Mouse (Mus musculus) c-Kit-positive CD71-positive TER-119-negative erythroid progenitor cells, embryonic 14.5 days (primary cell): ENCODE measurements around the gene Mapre3.

Experiments used
- DNase-seq: peaks from one replicate; pipeline ENCODE4 v3.0.0-alpha.2; 2013; ENCODE audit warnings: low read depth

Gene Mapre3

DNA sequence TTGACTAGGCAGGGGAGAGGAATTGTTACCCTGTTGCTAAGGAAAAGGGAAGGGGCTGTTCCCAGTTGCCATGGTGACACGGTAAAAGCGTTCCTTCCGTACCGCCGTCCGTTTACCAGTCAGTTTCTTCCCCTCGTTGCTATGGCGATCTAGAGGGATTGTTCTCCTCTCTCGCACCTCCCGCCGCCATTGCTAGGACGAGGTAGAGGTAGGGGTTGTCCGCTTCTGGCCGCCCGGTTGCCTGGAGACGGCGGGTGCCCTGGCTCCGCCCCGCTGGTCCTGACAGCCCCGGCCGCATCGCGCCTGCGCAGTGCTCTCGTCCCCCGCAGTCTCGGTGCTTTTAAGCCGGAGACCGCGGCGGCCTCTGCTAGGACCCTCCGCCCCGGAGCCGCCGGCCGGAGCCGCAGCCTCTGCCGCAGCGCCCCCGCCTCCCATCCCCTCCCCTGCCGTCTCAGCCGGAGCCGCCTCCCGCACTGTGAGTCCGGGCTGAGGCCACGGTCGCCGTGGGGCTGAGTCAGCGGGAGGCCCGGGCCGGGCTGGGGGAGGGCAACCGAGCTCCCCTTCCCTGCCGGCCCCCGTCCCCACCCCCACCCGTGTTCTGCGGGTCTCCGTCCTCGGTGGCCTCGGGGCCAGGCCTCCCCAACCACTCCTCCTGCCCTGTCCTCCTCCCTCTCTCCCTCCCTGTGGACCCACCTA is at the start of gene Mapre3:
Mapre3 (plus strand) TSS at position 218 of the 696 bp plus-strand sequence.
- no peak for DNase-seq

DNA sequence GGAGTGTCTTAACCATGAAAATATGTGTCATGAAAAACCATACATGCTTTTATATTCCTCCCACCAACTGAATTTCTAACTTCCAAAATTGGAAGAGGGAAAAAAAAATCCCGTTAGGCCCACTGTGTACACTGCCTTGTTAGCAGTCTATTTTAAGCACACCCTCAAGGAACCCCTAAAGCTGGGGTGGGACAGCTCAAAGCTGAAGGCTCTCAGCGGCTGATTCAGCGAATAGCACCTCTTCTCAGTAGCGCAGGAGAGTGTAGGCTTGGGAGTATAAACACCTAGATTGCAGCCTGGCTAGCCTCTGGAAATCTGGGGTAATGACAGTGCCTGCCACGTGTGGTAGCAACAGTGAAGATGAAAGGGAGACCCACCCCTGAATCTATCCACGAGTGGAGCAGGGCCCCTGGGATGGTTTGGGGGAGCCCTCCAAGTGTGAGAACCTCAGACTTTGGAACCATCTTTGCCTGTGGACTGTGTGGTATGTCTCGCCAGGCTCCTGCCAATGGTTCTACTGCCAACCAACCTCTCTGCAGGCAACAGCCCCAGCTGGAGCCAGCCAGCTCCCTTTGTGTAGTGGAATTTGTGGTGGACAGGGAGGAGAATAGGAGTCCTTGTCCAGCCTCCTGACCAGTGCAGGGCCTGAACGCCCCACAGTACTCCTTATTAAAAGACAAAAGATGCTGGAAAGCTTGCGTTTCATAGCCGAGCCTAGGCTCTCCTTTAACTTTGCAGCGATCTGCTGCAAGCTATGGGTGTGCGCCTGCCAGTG is 48.7 kb upstream of the Mapre3 start:
- DNase-seq = no peak

DNA sequence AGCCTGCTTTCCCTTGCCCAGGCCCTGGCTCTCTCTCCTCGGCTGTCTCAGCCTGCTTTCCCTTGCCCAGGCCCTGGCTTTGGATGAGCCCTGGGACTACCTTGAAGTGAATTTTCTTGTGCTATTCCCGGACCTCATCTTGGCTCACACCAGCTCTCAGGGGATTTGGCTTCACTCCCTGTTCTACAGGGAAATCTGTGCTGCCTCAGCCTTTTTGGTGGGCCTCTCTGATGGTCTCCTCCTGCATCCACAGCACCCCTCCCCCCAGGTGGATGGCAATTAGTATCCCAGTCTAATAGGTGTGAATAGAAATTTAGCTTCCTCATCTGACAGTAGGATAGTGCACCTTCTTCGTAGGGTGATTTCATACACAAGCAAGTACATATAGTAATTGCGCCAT is 46.4 kb upstream of the Mapre3 start:
- DNase-seq = no peak

DNA sequence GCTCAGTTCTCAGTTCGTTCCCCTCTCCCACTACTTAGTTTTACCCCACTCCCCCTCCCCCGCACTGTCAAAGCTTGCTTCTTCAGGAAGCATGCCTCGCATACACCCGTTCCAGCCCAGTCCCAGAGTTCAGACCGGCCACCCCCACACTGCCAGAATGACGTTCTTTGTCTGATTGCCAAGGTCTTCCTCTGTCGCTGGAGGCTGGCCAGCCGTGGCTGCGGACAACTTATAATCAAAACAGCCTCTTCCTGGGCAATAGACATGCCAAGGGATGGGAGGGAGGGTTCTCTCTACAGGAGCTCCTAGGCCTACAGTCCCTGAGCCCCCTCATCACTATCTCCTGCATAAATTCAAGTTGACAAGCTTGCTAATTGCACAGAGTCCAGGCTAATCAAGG is 45.8 kb upstream of the Mapre3 start:
- DNase-seq = no peak

DNA sequence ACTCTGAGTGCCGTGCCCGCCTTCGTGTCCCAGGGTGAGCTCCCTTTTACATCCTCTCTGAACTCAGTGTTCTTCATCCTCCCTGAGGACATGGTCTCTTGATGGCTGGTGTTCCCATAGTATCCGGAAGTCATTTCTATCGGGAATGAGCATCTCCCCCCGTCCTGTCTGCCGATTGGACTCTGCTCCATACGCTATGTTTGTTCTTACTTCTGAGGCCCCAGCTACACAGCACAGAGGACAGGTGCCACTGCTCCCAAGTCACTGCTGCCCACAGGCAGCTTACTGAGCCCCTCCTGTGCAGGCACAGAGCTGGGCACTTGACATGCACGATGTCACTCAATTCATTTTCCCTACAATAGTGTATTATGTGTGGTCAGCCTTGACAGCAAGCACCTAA is 45.4 kb upstream of the Mapre3 start:
- DNase-seq = no peak

DNA sequence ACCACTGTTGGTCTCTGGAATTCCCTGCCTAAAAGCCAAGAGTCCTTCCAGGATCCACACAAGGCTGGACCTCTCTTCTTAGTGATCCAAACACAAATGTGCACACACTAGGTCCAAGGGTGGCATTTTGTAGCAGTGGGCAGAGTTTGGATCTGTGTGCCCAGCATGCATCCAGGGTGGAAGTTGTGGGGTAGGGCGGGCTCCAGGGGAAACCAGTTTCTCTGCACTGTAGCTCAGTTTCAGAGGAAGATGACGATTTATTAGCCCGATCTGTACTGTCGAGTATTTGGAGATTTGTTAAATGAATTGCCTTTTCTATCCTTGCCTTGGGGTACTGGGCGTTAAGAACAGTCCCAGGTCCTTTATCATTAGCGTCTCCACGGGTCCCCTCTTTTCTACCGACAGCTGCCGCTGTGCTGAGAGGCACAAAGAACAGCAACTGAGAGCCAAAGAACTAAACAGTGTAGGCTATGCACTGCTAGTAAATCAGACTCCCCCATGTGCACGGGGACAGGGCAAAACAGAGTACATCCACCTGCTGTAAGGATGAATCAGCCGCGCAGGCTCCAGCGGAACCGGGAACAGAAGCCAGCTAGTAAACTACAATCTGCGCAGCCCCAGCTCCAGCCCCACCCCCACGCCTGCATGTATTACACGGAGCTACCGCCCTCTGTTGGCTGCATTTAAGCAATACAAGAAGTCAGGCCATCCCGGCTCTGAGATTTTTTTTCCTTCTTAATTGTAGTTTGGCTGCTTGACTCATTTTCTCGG is 39.7 kb upstream of the Mapre3 start:
- no peak for DNase-seq

DNA sequence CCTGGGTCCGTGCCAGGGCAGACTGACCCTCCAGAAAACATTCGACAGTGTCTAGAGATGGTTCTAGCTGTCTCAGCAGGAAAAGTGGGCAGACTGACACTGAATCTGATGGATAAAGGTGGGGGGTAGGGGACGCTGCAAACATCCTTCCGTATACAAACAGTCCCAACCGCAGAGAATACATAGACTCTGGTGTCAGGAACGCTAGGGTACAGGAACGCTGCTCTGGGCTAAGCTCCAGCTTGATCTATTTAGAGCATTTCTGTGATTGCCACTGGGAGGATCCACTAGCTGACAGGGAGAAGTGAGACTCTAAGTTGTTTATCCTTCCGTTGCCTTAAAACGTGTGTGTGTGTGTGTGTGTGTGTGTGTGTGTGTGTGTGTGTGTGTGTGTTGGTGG is 33.7 kb upstream of the Mapre3 start:
- no peak for DNase-seq

DNA sequence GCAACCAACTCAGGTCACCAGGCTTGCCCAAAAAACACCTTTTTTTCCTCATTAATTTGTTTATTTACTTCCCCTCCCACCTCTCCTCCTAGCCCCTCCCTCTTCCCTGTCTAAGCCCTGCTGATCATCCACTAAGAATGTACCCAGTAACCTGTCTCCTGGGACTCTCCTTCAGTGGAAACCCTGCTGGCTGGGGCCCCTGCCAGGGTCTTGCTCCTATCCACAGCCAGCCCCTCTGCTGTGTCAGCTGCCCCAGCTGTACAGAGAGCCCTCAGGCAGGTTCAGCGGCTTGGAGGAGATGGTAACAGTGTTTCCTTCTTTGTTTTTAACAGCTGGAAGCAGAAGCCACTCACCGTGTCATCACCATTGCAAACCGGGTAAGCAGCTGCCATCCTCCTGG is 33.3 kb upstream of the Mapre3 start:
- DNase-seq = no peak

DNA sequence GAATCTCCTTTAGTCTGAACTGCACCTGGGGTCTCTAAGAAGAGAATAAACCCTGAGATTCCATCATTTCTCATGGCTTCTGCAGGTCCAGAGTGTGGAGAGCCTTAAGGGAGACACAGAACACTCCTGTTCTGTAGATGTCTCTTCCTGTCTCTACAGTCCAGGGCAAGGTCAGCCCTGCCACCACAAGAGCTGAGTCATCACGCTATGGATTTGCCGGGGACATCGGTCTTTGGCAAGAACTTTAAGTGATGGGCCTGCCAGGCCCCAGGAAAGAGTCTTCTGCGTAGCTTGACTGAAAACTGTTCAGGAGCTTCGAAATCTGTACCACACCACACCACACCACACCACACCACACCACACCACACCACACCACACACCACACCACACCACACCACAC is 27.1 kb upstream of the Mapre3 start:
- no peak for DNase-seq

DNA sequence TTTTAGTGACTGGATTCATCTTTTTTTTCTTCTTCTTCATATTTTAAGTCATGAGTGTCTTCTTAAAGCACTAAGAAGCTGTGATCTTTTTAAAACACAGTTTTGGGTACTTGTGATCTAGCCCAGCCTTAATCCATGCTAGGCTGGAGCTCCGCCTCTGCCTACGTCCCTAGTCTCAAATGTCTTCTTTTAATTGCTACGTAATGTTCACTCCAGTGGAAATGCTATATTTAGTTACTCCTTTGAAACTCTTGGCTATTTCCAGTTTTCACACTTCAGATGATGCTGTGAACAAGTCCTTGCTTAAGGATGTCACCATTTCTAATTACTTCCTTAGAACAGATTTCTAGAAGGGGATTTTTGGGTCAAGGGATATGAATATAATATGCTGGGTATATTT is 24.4 kb upstream of the Mapre3 start:
- no peak for DNase-seq

DNA sequence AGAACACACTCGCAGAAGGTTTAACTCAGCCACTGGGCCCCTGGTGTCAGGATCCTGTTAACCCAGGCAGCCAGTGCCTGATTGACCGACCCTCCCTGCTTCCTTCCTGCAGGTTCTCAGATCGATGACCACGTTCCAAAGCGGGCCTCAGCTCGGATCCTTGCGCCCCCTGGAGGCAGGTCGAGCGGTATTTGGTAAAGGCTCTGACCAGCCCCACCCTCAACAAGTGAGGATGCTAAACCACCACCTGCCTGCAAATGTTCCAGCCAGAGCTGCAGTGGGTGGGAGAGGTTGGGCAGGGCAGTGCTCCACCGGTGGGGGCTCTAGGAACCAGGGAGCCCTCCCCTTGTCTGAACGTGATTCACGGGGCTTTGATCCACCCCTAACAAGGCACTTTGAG is 18.3 kb upstream of the Mapre3 start:
- peak; percentile 54 for DNase-seq

DNA sequence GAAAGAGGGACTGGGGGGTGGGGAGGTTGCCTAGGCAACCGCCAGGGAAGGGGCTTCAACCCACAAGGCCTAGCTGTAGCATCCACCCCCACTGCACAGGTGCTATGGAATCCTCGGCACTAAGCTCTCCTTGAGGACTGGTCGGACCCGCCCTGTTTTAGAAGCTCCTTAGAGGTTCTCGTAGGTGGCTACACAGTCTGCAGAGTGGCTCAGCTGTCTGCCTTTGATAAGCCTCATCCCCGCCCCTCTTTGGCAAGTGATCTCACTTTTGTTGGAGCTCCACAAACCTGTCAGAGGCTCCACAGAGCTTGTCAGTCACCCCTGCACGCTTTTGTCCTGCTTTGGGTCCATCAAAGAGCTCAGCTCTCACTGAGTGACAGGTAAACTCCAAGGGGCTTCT is 17.0 kb upstream of the Mapre3 start:
- peak; percentile 66 for DNase-seq

DNA sequence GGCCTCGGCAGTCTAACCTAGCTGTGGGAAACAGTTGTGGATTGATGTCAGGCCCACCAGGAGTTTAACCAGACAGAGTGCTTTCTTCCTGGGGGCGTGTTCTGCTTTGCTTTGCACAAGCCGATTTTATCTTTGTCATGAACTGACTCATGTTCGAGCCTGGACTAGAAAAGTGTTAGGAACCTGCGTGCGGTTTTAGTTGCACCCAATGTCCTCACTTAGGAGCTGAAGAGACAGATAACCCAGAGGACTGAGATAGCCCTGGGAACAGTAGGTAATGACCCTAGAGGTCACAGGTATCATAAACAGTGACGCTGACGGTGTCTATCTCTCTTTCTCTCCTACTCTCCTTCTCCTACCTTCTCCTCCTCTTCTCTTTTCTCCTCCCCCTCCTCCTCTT is 16.5 kb upstream of the Mapre3 start:
- DNase-seq = no peak

DNA sequence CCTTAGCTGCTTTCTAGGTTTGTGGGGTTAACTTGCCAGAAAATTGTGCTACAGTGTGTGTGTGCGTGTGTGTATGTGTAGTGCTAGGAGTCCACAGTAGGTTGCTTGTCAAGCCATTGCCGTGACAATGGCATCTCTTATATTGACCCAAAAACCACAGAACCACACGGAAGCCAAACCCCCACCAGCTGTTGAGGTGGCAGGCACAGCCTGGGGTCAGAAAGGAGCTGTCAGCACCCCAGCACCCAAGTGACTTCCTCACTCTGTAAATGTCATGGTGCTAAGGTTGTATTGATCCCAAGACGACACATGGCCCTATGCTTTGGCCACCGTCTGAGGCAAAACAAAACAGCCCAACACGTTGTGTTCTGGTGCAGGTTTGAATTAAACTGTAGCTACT is 15.5 kb upstream of the Mapre3 start:
- DNase-seq = no peak

DNA sequence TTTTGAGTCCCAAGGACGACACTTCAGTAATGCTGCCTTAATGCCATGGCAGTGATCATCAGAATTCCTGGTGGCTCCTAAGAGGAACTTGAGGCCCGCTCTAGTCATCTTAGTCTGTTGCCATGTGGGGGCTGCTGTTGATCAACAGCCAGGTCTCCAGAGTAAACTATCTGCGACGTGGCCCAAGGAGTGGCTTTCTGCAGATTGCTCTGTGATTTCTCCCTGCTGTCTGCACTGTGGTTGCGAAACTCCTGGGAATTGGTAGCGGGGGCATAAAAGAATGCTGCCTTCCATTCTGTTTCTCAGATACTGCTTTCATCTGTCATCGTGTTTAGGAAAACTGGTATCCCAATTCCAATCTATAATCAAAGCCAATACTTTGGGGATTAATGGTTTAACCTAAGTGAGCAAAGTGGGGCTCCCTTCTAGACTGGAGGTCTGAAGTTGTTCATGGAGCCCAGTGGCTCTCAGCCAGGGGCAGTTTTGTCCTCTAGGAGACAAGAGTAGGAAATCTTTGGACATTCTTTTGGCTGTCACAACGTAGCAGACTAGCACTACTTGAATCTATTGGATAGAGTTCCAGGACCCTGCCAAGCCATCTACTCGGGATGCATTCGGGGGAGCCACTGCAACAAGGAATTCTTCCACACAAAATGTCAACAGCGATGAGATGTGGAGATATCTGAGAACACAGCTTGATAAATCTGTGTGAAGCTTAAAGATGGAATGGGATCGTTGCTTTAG is 11.5 kb upstream of the Mapre3 start:
- no peak for DNase-seq

DNA sequence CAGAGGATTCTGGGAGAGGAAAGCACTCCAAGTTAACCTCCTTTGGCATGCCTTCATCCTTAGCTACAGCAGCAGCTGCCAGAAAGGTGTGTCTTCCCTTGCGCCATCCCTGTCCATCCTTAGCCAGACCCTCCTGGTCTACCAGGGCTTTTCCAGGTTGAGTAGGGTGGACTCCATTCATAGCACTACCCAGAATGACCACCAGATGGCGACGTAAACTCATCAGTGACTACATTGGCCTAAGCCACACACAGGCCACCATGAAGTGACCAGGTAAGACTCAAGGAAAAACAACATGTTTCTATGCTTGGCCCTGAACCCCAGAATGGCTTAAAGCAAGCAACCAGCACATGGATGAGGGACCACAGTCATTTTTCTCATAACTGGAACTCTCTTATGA is 8.3 kb upstream of the Mapre3 start:
- peak; percentile 75 for DNase-seq

DNA sequence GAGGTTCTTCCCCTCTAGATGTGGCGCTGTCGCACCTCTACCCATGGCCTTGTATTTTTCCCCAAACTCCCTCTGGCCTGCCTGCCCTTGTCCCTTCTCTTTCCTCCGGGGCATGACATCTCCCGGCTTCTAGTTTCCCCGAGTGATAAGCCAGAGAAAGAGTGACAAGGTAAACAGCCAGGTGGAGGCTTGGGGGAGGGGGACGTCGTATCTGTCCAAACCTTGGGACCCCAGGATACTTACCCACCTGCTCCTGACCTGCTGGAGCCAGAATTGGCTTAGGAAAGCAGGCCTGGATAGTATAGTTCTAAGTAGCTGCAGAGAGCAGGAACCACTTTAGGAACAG is 652 bp downstream of the Mapre3 start:
- no peak for DNase-seq

DNA sequence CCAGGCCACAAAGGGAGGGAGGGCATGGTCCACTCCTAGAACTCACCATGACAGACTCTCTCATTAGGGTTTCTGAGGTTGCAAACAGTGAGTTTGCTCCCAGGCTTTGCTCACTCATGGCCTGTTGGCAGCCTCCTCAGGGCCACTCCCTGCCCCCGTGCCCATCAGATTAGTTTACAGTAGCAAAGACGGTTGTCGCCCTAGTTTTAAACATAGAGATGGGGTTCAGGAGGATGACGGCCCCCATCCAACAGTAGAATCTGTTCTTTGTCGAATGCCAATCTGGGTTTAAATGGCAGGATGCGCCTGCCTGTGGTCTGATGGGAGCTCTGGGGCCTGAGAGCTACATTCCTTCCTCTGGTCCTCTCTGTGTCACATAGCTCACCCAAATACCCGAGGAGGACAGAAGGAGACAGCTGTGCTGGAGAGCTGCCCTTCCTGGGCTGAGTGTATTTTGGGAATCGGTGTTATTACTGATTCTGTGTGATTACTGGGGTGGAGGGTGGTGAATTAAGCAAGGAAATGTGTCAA is 1.9 kb downstream of the Mapre3 start:
- no peak for DNase-seq

DNA sequence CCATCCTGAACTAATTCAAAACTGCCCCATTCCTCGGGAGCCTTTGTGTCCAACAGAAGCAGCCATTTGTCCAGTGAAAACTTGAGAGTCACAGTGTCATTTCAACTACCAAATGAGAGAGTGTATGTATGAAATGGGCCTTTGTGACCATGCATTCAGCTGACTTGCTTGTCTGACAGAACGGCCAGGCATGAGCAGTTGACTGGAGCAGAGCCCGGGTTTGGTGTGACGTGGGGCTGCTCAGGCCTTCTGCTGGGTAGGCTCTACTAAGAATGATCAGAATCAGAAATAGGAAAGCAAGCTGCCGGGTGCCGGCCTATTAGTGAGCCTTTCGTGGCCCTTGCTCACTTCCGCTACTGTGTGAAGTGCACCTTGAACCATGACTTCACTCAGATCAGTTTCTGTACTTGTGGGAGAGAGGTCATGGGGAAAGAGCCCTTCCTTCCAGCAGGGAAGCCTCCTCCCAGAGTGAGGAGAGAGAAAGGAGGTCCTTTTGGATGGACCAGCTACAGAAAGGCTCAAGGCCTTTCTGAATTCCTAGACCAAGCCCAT is 4.4 kb downstream of the Mapre3 start:
- DNase-seq = no peak

DNA sequence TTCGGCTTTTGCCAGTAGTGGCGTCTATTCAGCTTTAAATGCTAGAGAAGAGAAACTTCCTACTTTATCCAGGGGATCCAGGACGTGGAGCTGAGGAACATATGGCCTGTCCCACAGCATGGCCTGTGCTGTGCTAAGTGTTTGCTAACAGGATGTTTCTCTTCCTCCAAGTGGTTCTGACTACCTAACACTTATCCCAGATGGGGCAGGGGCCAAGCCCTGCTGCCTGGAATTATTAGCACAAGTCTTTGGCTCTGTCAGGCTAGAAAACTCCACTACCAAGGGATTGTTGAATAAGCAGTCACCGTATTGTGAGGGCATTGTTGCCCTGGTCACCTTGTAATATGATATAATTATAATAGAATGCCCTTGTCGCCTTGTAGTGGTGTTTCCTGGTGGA is 8.2 kb downstream of the Mapre3 start:
- no peak for DNase-seq

DNA sequence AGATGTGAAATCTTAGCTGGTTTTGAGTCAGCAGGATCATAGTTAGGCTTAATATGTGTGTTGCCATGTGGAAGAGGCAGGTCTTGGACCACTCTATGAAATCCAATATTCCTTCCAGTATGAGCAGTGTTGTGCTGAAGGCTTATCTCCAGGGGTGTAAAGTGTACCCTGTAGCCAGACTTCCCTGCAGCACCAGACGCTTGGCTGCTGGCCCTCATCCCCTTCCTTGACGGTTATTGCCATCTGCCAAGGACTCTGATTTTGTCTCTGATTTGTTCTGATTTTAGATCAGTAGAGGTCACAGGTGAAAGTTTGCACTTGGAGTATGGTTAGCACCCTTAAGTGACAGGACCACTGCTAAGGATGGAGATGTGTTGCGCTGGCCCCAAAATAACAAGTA is 8.7 kb downstream of the Mapre3 start:
- DNase-seq = no peak
